Mouse (Mus musculus) kidney, postnatal 25 days (tissue): ENCODE data around the gene Zfp786.

Experiments
- DNase-seq, 2 experiments: peaks; one replicate each; pipeline ENCODE4 v3.0.0; 2021; ENCODE audit warnings: mixed read lengths in 2 of 2

Zfp786 gene

DNA sequence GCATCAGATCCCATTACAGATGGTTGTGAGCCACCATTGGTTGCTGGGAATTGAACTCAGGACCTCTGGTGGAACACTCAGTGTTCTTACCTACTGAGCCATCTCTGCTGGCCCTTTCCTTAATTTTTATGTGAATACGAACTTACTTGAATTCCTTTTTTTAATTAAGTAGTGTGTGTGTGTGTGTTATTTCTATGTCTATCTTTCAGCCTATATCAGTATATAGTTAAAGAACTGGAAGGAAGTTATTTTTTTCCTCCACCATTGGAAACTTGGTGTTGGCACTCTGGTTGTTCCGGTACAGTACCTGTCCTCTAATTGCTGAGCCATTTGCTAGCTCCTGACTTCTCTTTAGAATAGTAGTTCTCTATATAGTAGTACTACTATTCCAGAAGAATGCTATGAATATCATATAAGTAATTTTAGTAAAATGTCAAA is 50.1 kb downstream of the Zfp786 start:
- DNase-seq = peak; percentile 15 to 38

DNA sequence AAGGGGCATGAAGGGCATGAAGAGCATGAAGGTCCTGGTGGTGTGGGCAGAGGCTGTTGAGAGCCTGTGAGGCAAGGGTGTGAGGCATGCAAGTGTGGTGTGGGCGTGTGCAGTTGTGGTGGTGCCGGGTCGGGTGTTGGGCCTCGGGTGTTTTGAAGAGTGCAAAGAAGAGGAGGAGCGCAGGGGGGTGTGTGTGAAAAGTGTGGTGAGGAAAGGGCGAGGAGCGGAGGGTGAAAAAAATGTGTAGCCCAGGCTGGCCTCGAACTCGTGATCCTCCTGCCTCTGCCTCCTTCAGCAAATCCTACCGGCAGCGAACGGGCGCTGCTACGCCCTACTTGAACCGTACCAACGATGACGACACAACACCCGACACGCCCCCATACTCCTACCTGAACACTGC is 58.9 kb downstream of the Zfp786 start:
- DNase-seq = peak; percentile 1 to 30

DNA sequence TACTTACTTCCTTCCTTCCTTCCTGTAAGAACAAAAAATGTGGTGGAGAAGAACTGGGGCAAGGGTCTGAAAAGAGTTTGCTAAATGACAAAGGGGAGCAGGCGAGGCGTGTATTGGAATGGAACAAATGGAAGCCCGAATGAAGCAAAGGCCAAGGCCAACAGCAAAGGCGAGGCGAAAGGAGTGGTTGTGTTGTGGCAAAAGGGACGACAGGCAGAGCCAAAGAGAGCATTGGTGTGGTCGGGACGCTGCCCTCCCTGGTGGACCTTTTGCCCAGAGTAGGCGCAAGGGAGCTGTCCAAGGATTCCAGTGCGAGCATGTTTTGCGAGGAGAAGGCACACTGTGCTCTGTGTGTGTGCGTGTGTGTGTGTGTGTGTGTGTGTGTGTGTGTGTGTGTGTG is 59.6 kb downstream of the Zfp786 start:
- peak in 1 of 2 experiments; percentile 26 for DNase-seq

DNA sequence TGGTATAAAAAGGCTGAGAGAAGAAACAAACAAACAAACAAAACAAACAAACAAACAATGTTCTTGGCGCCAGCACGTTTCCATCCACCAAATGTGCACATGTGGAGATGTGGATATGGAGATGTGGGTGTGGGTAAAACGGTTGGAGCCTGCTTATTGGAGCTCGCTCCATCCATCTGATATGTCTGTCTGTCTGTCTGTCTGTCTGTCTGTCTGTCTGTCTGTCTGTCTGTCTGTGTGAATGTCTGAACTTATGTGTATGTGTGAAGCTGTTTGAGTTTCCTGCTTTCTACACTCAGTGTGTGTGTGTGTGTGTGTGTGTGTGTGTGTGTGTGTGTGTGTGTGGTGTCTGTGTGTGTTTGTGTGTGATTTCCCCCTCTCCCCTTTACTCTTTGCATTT is 60.8 kb downstream of the Zfp786 start:
- DNase-seq = peak in 1 of 2 experiments; percentile 1
